In the genomic region with DNA sequence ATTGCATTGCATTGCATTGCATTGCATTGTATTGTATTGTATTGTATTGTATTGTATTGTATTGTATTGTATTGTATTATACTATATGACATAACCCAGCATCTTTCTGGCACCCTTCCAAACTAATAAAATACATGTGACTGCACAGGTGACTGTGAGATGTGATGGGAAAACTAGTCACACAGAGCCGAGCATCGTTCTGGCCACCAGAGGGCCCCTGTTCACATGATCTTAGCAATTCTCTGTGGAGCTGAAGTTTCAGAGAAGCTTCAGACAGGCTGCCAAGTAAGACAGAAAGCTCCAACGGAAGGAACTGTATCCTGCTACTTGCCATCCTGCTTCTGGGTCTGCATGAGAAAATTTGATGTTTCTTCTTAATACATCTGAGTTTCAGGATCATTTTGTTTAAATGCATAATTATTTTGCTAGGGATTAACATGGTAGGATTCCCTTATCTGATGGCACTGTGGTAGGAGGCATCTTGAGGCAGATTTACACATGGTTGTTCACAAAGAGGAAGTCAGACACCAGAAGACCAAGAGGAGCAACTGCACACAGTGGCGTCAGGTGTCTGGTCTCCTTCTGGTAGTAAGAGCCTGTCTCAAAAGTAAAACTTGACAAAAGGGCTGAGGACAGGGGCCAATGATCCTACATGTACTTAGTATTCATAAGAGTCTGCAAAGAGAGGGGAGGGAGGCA, we compare ENCODE assay signal across 9 mouse cellular contexts.
A peak's percentile ranks its signal among the peaks of the same experiment; 100 is the strongest.
DNase-seq lines count a peak whose midpoint lies in the region; ATAC-seq lines count a peak whose summit lies in the region.
"Had no signal": no experiment of that assay in that cellular context is flagged by ENCODE, and none has a peak within 500 bp of the region (broad histone marks: within the 10 kb centered on the region; RNA-seq: fewer than 3 reads in every experiment).

No protein-coding gene starts in this region.

- no peak overlapping the region for H3K27ac ChIP-seq in embryonic facial prominence, embryonic 11.5 days (replicated peaks; ENCODE audit: low read depth, low read length)
- no peak overlapping the region for H3K27ac ChIP-seq in kidney, embryonic 16.5 days (ENCODE audit: low read length)
- H3K27ac ChIP-seq: embryonic facial prominence, embryonic 15.5 days; macrophage had no signal

- H3K9ac ChIP-seq in embryonic facial prominence, embryonic 11.5 days (replicated peaks; ENCODE audit: low read length) = no peak overlapping the region
- H3K9ac ChIP-seq in kidney, embryonic 16.5 days (replicated peaks; ENCODE audit: low read length) = no peak overlapping the region
- H3K9ac ChIP-seq: embryonic facial prominence, embryonic 15.5 days had no signal

- H3K4me2 ChIP-seq in embryonic facial prominence, embryonic 11.5 days (ENCODE audit: low read depth, low read length) = no peak overlapping the region
- H3K4me2 ChIP-seq in kidney, embryonic 16.5 days (replicated peaks; ENCODE audit: low read depth, low read length) = no peak overlapping the region
- H3K4me2 ChIP-seq: embryonic facial prominence, embryonic 15.5 days had no signal

- WGBS in embryonic facial prominence, embryonic 11.5 days = 24% methylated on average over 4 of the region's 4 CpGs
- WGBS in kidney, embryonic 16.5 days = 18% methylated on average over 4 of the region's 4 CpGs

- no peak overlapping the region for H3K4me3 ChIP-seq in embryonic facial prominence, embryonic 11.5 days (ENCODE audit: low read depth, low read length)
- H3K4me3 ChIP-seq in kidney, embryonic 16.5 days (ENCODE audit: low read length) = no peak overlapping the region
- H3K4me3 ChIP-seq: embryonic facial prominence, embryonic 15.5 days had no signal

- no peaks in the 10 kb centered on the region for H3K36me3 ChIP-seq in embryonic facial prominence, embryonic 11.5 days (replicated peaks; ENCODE audit: control insufficient read depth, insufficient read depth, low read depth, low read length)
- H3K36me3 ChIP-seq in kidney, embryonic 16.5 days (ENCODE audit: insufficient read depth, low read length) = no peaks in the 10 kb centered on the region
- H3K36me3 ChIP-seq: embryonic facial prominence, embryonic 15.5 days had no signal

- no peaks in the 10 kb centered on the region; the same call in 1 of the 2 replicates for H3K4me1 ChIP-seq in embryonic facial prominence, embryonic 11.5 days (ENCODE audit: control insufficient read depth, insufficient read depth, low read length)
- H3K4me1 ChIP-seq in kidney, embryonic 16.5 days (ENCODE audit: insufficient read depth, low read length) = no peaks in the 10 kb centered on the region
- H3K4me1 ChIP-seq: embryonic facial prominence, embryonic 15.5 days had no signal

- no peaks in the 10 kb centered on the region for H3K9me3 ChIP-seq in embryonic facial prominence, embryonic 11.5 days (replicated peaks; ENCODE audit: control insufficient read depth, low read length)
- H3K9me3 ChIP-seq in kidney, embryonic 16.5 days (ENCODE audit: low read length) = no peaks in the 10 kb centered on the region
- H3K9me3 ChIP-seq: embryonic facial prominence, embryonic 15.5 days had no signal

- ATAC-seq in embryonic facial prominence, embryonic 11.5 days (replicated peaks; ENCODE audit: insufficient number of reproducible peaks, low FRiP score, low TSS enrichment, low read depth) = no peak
- peak; percentile 39; the same call in 1 of the 2 replicates for ATAC-seq in kidney, embryonic 16.5 days (ENCODE audit: low FRiP score, low TSS enrichment)

- no peaks in the 10 kb centered on the region for H3K27me3 ChIP-seq in embryonic facial prominence, embryonic 11.5 days (ENCODE audit: control insufficient read depth, insufficient read depth, low read length)
- H3K27me3 ChIP-seq in kidney, embryonic 16.5 days (ENCODE audit: insufficient read depth, low read length) = no peaks in the 10 kb centered on the region

- DNase-seq in layer of hippocampus, adult 8-10 months (ENCODE audit: low spot score in 2 of 2) = peak; percentile 15 to 31
- no peak for DNase-seq in layer of hippocampus, postnatal 36 days
- peak; percentile 53 for DNase-seq in adipocyte (ENCODE audit: low spot score)
- peak; percentile 76 for DNase-seq in embryonic facial prominence, embryonic 11.5 days (ENCODE audit: low spot score)
- DNase-seq in lung, postnatal 25 days (ENCODE audit: low spot score) = peak; percentile 36
- DNase-seq in spleen, adult 18-20 months = no peak

Comparison
In these comparisons a context has a peak if more than half of its experiments do, and no peak if none do; other contexts are left out.
1. DNase-seq: peak in layer of hippocampus, adult 8-10 months (2 of 2), adipocyte (single experiment), embryonic facial prominence, embryonic 11.5 days (single experiment) and lung, postnatal 25 days (single experiment); none in layer of hippocampus, postnatal 36 days (0 of 2) and spleen, adult 18-20 months (0 of 2).